Mouse (Mus musculus) CD4-positive, CD25-positive, alpha-beta regulatory T cell, adult 4 months (primary cell): ENCODE data around the gene Acbd3. TPM values are rescaled to one million over a fixed set of nuclear protein-coding genes. Genes with fewer than 3 reads are reported as not detected.

ENCODE experiments used
- ATAC-seq: one replicate; pipeline ENCODE4 v1.8.0; 2017
- polyA plus RNA-seq, 2 experiments: library from polyadenylated mRNA; unstranded; fragments of 100-300 nt; shearing (Covaris generic); gene quantifications; one replicate each; pipeline ENCODE4 v1.2.1; 2017

Acbd3 gene
- polyA plus RNA-seq, 2 experiments from 2014 or later, result 11.2 to 16.1 TPM

DNA sequence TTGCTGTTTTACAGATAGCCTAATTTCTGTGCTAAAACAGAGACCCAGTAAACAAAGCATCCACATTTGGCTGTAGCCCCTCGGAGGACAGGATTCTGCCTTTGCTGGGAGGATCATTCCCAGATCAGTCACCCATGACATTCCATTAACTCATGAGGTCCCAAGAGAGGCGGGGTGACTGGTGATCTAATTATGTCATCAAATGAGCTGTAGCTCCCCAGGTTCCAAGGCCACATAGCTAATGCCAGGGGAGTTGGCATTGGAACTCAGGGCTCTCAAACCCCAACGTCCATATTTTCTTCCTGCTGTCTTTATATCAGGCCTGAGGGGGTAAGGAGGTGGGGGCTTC is 57.7 kb downstream of the Acbd3 start:
- no peak for ATAC-seq

DNA sequence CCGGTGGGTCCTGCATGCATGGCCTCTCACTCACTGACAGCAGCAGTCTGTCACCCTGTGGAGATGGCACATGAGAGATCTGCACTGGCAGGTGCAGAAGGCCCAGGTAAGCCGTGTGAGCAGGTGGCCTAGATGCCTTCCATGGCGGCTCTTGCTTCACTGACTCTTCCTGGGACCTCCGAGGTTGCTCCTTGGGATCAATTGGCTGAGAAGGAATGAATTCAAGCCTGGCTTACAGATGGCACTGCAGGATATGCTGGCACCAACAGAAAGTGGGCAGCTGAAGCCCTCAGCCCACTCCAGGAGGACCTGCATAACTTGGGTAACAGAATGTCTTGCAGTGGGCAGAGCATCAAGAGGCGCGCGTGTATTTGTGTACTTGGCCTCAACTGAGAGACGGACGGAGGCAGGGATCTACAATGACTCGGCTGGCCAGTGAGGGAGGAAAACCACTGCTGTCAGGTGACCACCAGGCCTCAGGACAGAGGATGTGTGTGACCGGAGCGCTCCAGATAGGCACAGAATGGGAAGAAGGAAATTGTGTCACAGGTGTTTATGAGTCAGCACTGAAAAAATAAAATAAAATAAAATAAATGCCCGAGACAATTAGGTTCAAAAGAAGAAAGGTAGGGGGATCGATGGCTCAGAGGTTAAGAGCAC is 66.1 kb downstream of the Acbd3 start:
- ATAC-seq, result no peak

DNA sequence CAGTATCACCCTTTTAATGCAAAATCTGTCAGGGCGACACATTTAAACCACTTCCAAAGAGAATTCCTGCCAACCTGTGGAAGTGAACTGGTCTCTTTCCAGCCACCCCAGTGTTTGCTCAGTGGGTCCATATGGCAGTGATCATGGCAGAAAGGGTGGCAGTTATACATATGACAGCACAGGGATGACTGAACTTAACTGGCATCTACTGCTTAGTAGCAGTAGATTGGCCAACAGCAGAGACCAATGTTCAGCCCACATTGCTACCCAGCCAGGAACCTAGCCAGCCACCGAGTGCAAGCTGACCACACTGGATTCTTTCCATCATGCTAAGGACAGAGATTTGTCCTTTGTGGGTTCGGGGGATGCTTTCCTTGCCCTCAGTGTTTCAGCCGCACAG is 67.0 kb downstream of the Acbd3 start:
- ATAC-seq, result no peak

DNA sequence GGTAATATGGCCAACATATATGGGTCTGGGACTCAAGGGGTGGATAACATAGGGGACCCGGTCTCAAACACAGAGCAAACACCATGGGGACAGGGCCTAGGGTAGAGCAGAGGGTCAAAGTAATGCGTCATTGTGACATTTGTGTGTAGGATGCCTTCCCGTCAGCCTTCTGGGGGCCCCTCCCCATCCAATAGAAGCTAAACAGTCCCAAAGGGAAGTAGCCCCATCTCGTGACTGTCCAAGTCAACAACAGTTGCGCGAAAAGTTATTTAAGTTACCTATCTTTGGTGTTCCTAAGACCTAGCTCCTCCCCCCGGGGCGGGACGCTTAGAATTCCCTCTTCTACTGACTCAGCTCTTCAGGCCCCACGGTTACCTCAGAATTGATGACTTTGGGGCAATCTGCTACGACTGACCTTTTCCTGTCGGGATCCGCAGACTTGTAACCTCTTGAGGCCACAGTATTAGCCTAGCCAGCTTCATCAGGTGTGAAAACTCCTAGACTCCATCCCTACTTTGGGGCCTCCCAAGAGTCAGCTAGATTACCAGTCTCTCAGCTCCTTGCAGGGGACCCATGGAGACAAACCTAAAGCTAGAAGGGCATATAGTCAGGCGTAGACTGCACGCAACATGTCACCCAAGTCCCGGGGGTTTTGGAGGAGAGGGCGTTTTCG is 67.7 kb downstream of the Acbd3 start:
- ATAC-seq, result no peak

DNA sequence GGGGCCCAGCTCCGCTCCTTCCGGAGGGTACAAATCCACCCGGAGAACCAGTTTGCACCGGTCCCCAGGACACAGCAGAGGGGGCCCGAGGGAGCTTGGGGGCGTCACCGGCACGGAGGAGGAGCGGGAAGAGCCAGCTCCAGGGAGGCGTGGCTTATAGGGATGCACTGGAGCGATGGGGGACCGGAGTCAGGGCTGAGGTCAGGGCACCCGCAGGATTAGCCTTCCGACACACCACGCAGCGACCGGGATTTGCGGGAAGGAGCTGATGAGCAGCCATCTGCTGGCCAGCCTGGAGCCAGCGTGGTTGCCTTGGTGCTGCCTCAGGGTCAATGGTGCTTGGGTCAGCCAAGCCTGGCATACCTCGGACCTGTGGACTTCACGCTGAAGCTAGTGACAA is 68.3 kb downstream of the Acbd3 start:
- ATAC-seq, result no peak

DNA sequence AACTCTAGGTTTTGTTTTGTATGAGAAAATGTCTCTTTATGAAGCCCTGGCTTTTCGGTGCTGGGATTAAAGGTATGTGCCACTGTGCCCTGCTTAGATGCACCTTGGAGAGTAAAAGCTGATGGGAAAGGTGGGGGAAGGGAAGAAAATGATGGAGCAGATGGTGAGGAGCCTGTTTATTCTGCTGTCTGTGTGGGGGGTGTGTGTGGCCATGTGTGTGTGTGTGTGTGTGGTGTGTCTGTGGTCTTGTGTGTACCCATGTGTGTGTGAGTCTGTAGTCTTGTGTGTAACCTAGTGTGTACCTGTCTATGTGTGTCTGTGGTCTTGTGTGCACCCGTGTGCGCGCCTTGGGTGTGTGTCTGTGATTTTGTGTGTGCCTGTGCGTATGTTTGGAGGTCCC is 72.8 kb downstream of the Acbd3 start:
- no peak for ATAC-seq

DNA sequence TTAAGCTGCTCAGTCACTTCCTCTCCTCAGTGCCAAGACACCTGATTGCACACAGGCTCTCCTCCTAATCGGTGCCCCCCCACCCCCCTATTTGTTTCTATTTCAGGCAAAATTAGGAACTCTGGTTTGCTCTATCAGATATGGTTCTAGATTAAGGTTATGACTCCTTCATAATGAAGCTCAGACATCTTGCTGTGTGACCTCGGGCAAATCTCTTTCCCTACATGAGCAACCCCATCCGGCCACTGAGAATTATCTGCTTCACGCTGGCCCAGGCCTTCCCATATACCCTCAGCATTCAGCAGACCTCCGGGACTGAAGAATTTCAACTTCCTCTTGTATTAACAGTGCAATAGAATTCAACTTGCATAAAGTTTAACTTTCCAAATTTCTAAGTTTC is 73.4 kb downstream of the Acbd3 start:
- ATAC-seq, result no peak

DNA sequence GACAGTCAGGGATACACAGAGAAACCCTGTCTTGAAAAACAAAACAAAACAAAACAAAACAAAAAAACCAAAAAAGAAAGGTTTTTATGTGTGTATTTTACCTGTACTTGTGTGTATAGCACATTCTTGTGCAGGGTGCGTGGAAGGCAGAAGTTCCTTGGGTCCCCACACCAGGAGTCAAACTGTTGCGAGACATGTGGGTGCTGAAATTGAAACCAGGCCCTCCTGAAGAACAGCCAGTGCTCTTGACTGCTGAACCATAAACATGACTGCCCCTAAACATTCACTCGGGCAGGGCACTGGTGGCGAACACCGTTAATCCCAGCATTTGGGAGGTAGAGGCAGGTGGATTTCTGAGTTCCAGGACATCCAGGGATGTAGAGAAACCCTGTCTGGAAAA is 74.2 kb downstream of the Acbd3 start:
- ATAC-seq, result no peak

DNA sequence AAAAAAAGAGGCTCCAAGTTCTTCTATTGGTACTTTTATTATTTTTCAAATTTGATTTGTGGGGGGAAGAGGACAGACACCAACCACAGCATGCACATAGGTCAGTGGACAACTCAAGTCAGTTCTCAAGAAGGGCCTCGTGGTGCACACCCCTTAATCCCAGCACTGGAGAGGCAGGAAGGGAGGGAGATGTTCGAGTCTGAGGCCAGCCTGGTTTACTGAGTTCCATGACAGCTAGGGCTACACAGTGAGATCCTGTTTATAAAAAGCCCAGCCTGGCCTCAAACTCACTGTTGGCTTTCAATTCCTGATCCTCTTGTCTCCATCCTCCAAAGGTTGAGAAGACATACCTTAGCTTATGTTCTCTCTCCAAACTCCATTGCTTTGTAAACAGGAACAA is 75.0 kb downstream of the Acbd3 start:
- ATAC-seq, result no peak

DNA sequence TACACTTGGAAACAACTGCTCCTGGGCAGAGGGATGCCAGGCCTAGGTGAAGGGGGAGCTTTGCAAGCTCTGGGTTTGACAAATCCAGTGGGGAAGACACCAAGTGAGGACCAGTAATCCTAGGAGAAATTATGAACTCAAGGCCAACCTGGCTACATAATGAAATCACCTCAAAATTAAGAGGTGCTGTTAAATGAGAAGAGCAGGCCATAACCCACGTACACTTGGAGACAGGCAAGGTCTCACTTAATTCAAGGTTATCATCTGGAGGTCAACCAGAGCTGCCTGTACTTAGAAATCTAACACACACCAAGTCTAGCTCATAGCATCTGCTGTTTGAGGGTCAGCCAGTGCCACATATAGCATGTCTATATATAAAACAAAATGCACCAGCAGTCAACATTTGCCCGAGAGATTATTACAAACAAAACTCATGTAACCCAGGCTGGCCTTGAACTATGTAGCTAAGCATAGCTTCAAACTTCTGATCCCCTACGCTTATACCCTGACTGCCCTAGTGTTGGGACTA is 75.7 kb downstream of the Acbd3 start:
- ATAC-seq, result no peak

Other genes starting within 250 kb of the Acbd3 start
- gene Stum, start 242.5 kb upstream of the Acbd3 start, polyA plus RNA-seq, result not detected
- gene Parp1, start 157.1 kb upstream of the Acbd3 start, polyA plus RNA-seq, result 10 to 100 TPM; 36.5 to 73.7 TPM
- gene Lin9, start 84.9 kb upstream of the Acbd3 start, polyA plus RNA-seq, result 10 to 100 TPM; 19.8 to 20.6 TPM
- gene Mixl1, start 29.0 kb upstream of the Acbd3 start, polyA plus RNA-seq, result under 1 TPM in 1 of 2 experiments, not detected in 1; 0.19 TPM
- gene H3f3a, start 87.9 kb downstream of the Acbd3 start, polyA plus RNA-seq, result 100 to 1,000 TPM; 579 to 648 TPM
- gene Sde2, start 125.1 kb downstream of the Acbd3 start, polyA plus RNA-seq, result 10 to 100 TPM; 44.4 to 50.2 TPM
- not detected for gene Lefty2, start 167.1 kb downstream of the Acbd3 start, polyA plus RNA-seq
- 10 to 100 TPM; 40.9 to 59.2 TPM for gene Pycr2, start 178.2 kb downstream of the Acbd3 start, polyA plus RNA-seq
- not detected for gene Lefty1, start 209.0 kb downstream of the Acbd3 start, polyA plus RNA-seq
- gene Tmem63a, start 216.3 kb downstream of the Acbd3 start, polyA plus RNA-seq, result 10 to 100 TPM; 17.2 to 34.7 TPM